Mouse (Mus musculus) hindbrain, embryonic 14.5 days (tissue): ENCODE results near the gene Insl6. TPM values are rescaled to one million over a fixed set of nuclear protein-coding genes. Genes with fewer than 3 reads are reported as not detected.

Source experiments
- ATAC-seq: fragments of 200-750 bp; cut with Nextera tagmentation; 2 replicates; pipeline ENCODE4 v1.8.0; 2017; ENCODE audit warnings: moderate number of reproducible peaks, mild to moderate bottlenecking, moderate TSS enrichment, moderate library complexity; ENCODE audit not compliant: low FRiP score
- DNase-seq: peaks from one replicate; pipeline ENCODE4 v3.0.0-alpha.2; 2015; ENCODE audit warnings: low spot score
- H3K27ac ChIP-seq: fragments of 300-500 bp; sonication (generic); 2 replicates; pipeline ENCODE4 v1.5.1; 2014; ENCODE audit warnings: mild to moderate bottlenecking, moderate library complexity
- H3K27me3 ChIP-seq: fragments of 300-500 bp; sonication (generic); 2 replicates; pipeline ENCODE4 v1.6.1; 2014; ENCODE audit warnings: mild to moderate bottlenecking, low read length, mixed read lengths; ENCODE audit not compliant: control insufficient read depth, insufficient read depth
- H3K36me3 ChIP-seq: fragments of 300-500 bp; sonication (generic); replicated peaks from 2 replicates; pipeline ENCODE4 v1.6.1; 2014; ENCODE audit not compliant: control insufficient read depth, insufficient read depth
- H3K4me1 ChIP-seq: fragments of 300-500 bp; sonication (generic); replicated peaks from 2 replicates; pipeline ENCODE4 v1.6.1; 2014; ENCODE audit warnings: antibody characterized with exemption, low read length, mixed read lengths; ENCODE audit not compliant: control insufficient read depth, insufficient read depth
- H3K4me2 ChIP-seq: fragments of 300-500 bp; sonication (generic); replicated peaks from 2 replicates; pipeline ENCODE4 v1.6.1; 2014; ENCODE audit warnings: mild to moderate bottlenecking, moderate library complexity
- H3K4me3 ChIP-seq: fragments of 300-500 bp; sonication (generic); replicated peaks from 2 replicates; pipeline ENCODE4 v1.5.1; 2014; ENCODE audit warnings: mild to moderate bottlenecking, low read length
- H3K9ac ChIP-seq: fragments of 300-500 bp; sonication (generic); 2 replicates; pipeline ENCODE4 v1.6.1; 2014
- H3K9me3 ChIP-seq: fragments of 300-500 bp; sonication (generic); 2 replicates; pipeline ENCODE4 v1.6.1; 2016; ENCODE audit warnings: low read length; ENCODE audit not compliant: control insufficient read depth
- WGBS: fragments of 180-500 bp; shearing (Covaris S2); extraction: QIAGEN DNeasy Blood & Tissue Kit; methylation state at CpG from one replicate; pipeline ENCODE4 v1.1.7; 2014; 5-methylcytosine and 5-hydroxymethylcytosine counted together
- polyA plus RNA-seq: library from polyadenylated mRNA; unstranded; fragments of >200 nt; fragmentation: Nextera tagmentation; extraction: Ambion mirVana; gene quantifications from 2 replicates; pipeline ENCODE4 v1.2.1, GENCODE M21; 2014

Gene Insl6
- polyA plus RNA-seq, 1 experiment from 2014 or later: 1.8 TPM

- 85% methylated on average over 2 of the region's 2 CpGs for WGBS
- H3K36me3 ChIP-seq: no peaks in the 10 kb centered on the region
- DNase-seq (no peak), ATAC-seq (no peak)
- no peaks in the 10 kb centered on the region for H3K9me3 ChIP-seq
- H3K27me3 ChIP-seq: no peaks in the 10 kb centered on the region
- H3K4me2 ChIP-seq: no peak overlapping the region
- H3K4me3 ChIP-seq: no peak overlapping the region
- peaks cover 10% of the 10 kb centered on the region; the same call in 1 of the 2 replicates for H3K4me1 ChIP-seq
- H3K27ac ChIP-seq: no peak overlapping the region
- no peak overlapping the region for H3K9ac ChIP-seq
Measured at GRCm38 (mm10) chr19:29336624-29337023, 11.5 kb upstream of the Insl6 start.

- H3K4me3 ChIP-seq: peak within 1 kb of the TSS; percentile 45
- no peaks in the 10 kb centered on the region for H3K9me3 ChIP-seq
- WGBS: 4% methylated on average over 23 of the region's 23 CpGs
- no peaks in the 10 kb centered on the region for H3K36me3 ChIP-seq
- peak within 1 kb of the TSS; percentile 73 for H3K9ac ChIP-seq
- peak within 1 kb of the TSS; percentile 88 for H3K4me2 ChIP-seq
- H3K4me1 ChIP-seq: peaks cover 10% of the 10 kb centered on the region; the same call in 1 of the 2 replicates
- no peaks in the 10 kb centered on the region for H3K27me3 ChIP-seq
- ATAC-seq (peak; percentile 77; the same call in 1 of the 2 replicates), DNase-seq (peak; percentile 55)
- peak within 1 kb of the TSS; percentile 51; the same call in 1 of the 2 replicates for H3K27ac ChIP-seq
Measured at GRCm38 (mm10) chr19:29334068-29334745, 9.1 kb upstream of the Insl6 start, which contains the start of gene Rln1. TSS of gene Rln1 (minus strand) at chr19:29334670.

GRCm38 (mm10) chr19:29326822-29327552 is 1.8 kb upstream of the Insl6 start:
- no peak overlapping the region for H3K4me3 ChIP-seq
- no peaks in the 10 kb centered on the region for H3K36me3 ChIP-seq
- no peaks in the 10 kb centered on the region for H3K27me3 ChIP-seq
- no peak overlapping the region for H3K27ac ChIP-seq
- ATAC-seq: no peak
- no peak overlapping the region for H3K4me2 ChIP-seq
- H3K9ac ChIP-seq: no peak overlapping the region
- no peaks in the 10 kb centered on the region for H3K9me3 ChIP-seq
- WGBS: 69% methylated on average over 13 of the region's 13 CpGs
- DNase-seq: no peak
- H3K4me1 ChIP-seq: no peaks in the 10 kb centered on the region

- Histone ChIP-seq H3K4me3 (no peak overlapping the region), H3K9ac (no peak overlapping the region), H3K4me1 (no peaks in the 10 kb centered on the region), H3K4me2 (no peak overlapping the region), H3K27ac (no peak overlapping the region), H3K9me3 (no peaks in the 10 kb centered on the region), H3K27me3 (no peaks in the 10 kb centered on the region), H3K36me3 (no peaks in the 10 kb centered on the region)
- WGBS: 86% methylated on average over 4 of the region's 4 CpGs
- ATAC-seq (no peak), DNase-seq (no peak)
Measured at GRCm38 (mm10) chr19:29326396-29326795, 1.2 kb upstream of the Insl6 start.

GRCm38 (mm10) chr19:29325852-29326180 is 660 bp upstream of the Insl6 start:
- Histone ChIP-seq H3K36me3 (no peaks in the 10 kb centered on the region), H3K4me1 (no peaks in the 10 kb centered on the region), H3K9me3 (no peaks in the 10 kb centered on the region), H3K27me3 (no peaks in the 10 kb centered on the region), H3K4me3 (no peak overlapping the region), H3K27ac (no peak overlapping the region), H3K4me2 (no peak overlapping the region), H3K9ac (no peak overlapping the region)
- WGBS: 80% methylated on average over 9 of the region's 9 CpGs
- DNase-seq: no peak
- ATAC-seq: no peak

GRCm38 (mm10) chr19:29323416-29324049 is 1.6 kb downstream of the Insl6 start:
- no peaks in the 10 kb centered on the region for H3K36me3 ChIP-seq
- DNase-seq (no peak), ATAC-seq (no peak)
- H3K9ac ChIP-seq: no peak overlapping the region
- no peak overlapping the region for H3K4me3 ChIP-seq
- no peak overlapping the region for H3K27ac ChIP-seq
- no peaks in the 10 kb centered on the region for H3K27me3 ChIP-seq
- 81% methylated on average over 8 of the region's 8 CpGs for WGBS
- H3K9me3 ChIP-seq: no peaks in the 10 kb centered on the region
- H3K4me2 ChIP-seq: no peak overlapping the region
- no peaks in the 10 kb centered on the region for H3K4me1 ChIP-seq

- Histone ChIP-seq H3K9ac (no peak overlapping the region), H3K27ac (no peak overlapping the region), H3K9me3 (peaks cover 19% of the 10 kb centered on the region), H3K4me2 (no peak overlapping the region), H3K36me3 (peaks cover 46% of the 10 kb centered on the region), H3K27me3 (no peaks in the 10 kb centered on the region), H3K4me3 (no peak overlapping the region), H3K4me1 (no peaks in the 10 kb centered on the region)
- DNase-seq (no peak), ATAC-seq (no peak)
- WGBS: 47% methylated on average over 7 of the region's 7 CpGs
Measured at GRCm38 (mm10) chr19:29312661-29313060, 12.5 kb downstream of the Insl6 start.

- ATAC-seq (no peak), DNase-seq (no peak)
- Histone ChIP-seq H3K4me3 (no peak overlapping the region), H3K36me3 (peaks cover 50% of the 10 kb centered on the region), H3K4me1 (no peaks in the 10 kb centered on the region), H3K27me3 (no peaks in the 10 kb centered on the region), H3K9ac (no peak overlapping the region), H3K9me3 (peaks cover 11% of the 10 kb centered on the region), H3K27ac (no peak overlapping the region), H3K4me2 (no peak overlapping the region)
- WGBS: 90% methylated on average over 8 of the region's 8 CpGs
Measured at GRCm38 (mm10) chr19:29311791-29312190, 13.4 kb downstream of the Insl6 start.

- Histone ChIP-seq H3K4me1 (no peaks in the 10 kb centered on the region), H3K4me3 (no peak overlapping the region), H3K9me3 (no peaks in the 10 kb centered on the region), H3K27me3 (no peaks in the 10 kb centered on the region), H3K36me3 (peaks cover 61% of the 10 kb centered on the region), H3K4me2 (no peak overlapping the region), H3K9ac (no peak overlapping the region), H3K27ac (no peak overlapping the region)
- no peak for DNase-seq
- ATAC-seq: no peak
Measured at GRCm38 (mm10) chr19:29308832-29309231, 16.3 kb downstream of the Insl6 start.
